Mouse (Mus musculus) Patski (cell line): ENCODE results near the gene Leng1. TPM values are rescaled to one million over a fixed set of nuclear protein-coding genes. Genes with fewer than 3 reads are reported as not detected.

ENCODE experiments used
- ATAC-seq: fragments of 100-300 bp; one replicate; pipeline ENCODE4 v1.8.0; 2021
- CTCF ChIA-PET: fragments of 350-600 bp; sonication (Branson Sonifier 250); formaldehyde crosslinking; loops from one replicate; lab custom pipeline; 2022; ENCODE audit warnings: inconsistent platforms; lab: Charles Lee
- POLR2A ChIA-PET: fragments of 350-600 bp; sonication (Branson Sonifier 250); formaldehyde crosslinking; loops from one replicate; lab custom pipeline; 2022; ENCODE audit warnings: antibody characterized with exemption, inconsistent platforms; lab: Charles Lee
- DNase-seq: peaks from one replicate; pipeline ENCODE4 v3.0.0-alpha.2; 2011; ENCODE audit warnings: low read depth, low spot score
- H3K27me3 ChIP-seq: fragments of 371-371 bp; one replicate; pipeline ENCODE4 v1.5.1; 2021
- CTCF ChIP-seq: fragments of 100-300 bp; IDR thresholded peaks from one replicate; pipeline ENCODE4 v1.5.1; 2021
- in situ Hi-C: fragments of 300-500 bp; cut with MboI; formaldehyde crosslinking; loops from 3 replicates; pipeline ENCODE4 v1.11.1; 2018; ENCODE audit warnings: low pct_unique_long_range_greater_than_20kb, mixed read lengths
- polyA plus RNA-seq: library from polyadenylated mRNA; unstranded; gene quantifications from one replicate; pipeline ENCODE4 v1.2.3, GENCODE M21; 2021

Gene Leng1
- polyA plus RNA-seq, 1 experiment from 2014 or later: 18.5 TPM

GRCm38 (mm10) chr7:3666921-3667391, 1.3 kb upstream of the Leng1 start:
- TF ChIP-seq CTCF: no peak
- H3K27me3 ChIP-seq: no peaks in the 10 kb centered on the region
- ChIA-PET CTCF (interaction anchor here (1.0 kb wide), 1 partner anchor 804 kb away, joined by 3 read pairs; no protein-coding TSS in a partner anchor), POLR2A (no interaction called here)
- no peak for DNase-seq
- ATAC-seq: no peak
- in situ Hi-C loops: no loop called here

DNA sequence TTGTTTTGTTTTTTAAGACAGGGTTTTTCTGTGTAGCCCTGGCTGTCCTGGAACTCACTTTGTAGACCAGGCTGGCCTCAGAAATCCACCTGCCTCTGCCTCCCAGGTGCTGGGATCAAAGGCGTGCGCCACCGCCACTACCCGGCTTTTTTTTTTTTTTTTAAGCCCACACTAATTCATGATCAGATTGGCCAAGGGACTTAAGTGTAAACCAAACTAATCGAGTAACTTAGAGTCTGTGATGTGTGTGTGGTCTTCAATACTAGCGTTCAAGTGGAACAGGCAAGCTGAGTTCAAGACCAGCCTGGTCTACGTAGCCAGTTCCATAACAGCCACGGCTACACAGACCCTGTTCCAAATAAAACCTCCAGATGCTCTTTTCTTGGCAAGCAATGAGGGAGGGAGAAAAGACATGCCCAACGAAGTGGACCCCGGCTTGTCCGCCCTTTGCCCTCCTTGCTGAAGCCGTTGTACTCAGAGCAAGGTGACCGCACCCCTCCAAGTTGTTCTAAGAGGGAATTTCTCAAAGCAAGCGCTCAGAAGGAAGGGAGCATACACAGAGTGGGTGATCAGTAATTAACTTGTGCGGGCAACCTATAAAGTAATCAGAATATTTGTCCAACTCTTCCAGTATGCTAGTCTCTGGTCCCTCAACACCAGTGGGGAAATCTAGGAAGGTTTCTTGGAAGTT, 971 bp downstream of the Leng1 start:
- no peak for TF ChIP-seq CTCF
- peak; percentile 17 for ATAC-seq
- no peak for DNase-seq
- POLR2A ChIA-PET: interaction anchor here (0.7 kb wide), 2 partner anchors 27 to 46 kb away, joined by 3 read pairs; no protein-coding TSS in a partner anchor
- in situ Hi-C loops: no loop called here
- CTCF ChIA-PET: interaction anchor here (1.0 kb wide), 1 partner anchor 21 kb away, joined by 3 read pairs; no protein-coding TSS in a partner anchor
- H3K27me3 ChIP-seq: no peaks in the 10 kb centered on the region

DNA sequence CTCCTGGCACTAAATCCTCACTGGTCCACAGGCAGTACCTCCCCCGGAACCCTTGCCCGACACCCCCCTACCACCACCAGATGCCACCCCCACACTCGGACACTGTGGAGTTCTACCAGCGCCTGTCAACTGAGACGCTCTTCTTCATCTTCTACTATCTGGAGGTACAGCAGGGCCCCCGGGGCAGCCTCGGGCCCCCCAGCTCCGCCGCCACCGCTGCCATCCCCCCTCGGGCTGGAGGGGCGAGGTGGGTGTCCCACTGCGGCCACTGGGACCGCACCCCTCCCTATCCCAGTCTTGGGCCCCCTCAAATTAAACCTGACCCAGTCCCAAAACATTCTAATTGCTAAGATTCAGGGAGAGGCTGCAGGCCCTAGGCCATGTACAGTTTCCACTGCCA, 7.1 kb downstream of the Leng1 start:
- ATAC-seq: no peak
- TF ChIP-seq CTCF: no peak

DNA sequence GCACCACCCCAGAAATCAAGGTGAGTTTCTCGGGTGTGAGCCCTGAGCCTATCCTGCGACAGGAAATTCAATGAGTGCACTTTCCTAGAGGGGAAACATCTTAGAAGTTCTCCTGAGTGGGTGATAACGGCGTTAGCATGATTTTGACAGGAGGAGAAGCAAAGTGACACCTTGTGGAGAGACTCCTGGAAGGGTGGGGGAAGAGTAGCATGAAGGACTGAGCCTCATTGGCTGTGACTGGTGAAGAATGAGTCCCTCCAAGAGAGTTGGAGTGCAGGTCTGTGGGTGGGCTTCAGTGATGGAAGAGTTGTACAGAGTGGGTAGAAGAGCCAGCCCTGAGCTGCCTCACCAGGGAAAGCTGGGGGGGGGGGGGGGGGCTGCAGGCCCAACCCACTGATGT, 8.7 kb downstream of the Leng1 start:
- DNase-seq (no peak), ATAC-seq (no peak)
- CTCF ChIA-PET: interaction anchor here (2.2 kb wide), 1 partner anchor 18 kb away, joined by 6 read pairs; no protein-coding TSS in a partner anchor
- no peaks in the 10 kb centered on the region for H3K27me3 ChIP-seq
- in situ Hi-C loops: no loop called here
- POLR2A ChIA-PET: no interaction called here
- no peak for TF ChIP-seq CTCF

More for the DNA sequence above, 7.1 kb downstream of the Leng1 start:
- POLR2A ChIA-PET: interaction anchor here (1.2 to 1.6 kb wide), 3 partner anchors 12 to 35 kb away, joined by 3 to 7 read pairs (median 4); partner anchors contain the start of genes Cnot3 and Mboat7
- no peak for DNase-seq
- in situ Hi-C loops: no loop called here
- CTCF ChIA-PET: interaction anchor here (0.8 to 2.2 kb wide), 3 partner anchors 9 to 17 kb away, joined by 3 to 10 read pairs (median 6); no protein-coding TSS in a partner anchor
- no peaks in the 10 kb centered on the region for H3K27me3 ChIP-seq

DNA sequence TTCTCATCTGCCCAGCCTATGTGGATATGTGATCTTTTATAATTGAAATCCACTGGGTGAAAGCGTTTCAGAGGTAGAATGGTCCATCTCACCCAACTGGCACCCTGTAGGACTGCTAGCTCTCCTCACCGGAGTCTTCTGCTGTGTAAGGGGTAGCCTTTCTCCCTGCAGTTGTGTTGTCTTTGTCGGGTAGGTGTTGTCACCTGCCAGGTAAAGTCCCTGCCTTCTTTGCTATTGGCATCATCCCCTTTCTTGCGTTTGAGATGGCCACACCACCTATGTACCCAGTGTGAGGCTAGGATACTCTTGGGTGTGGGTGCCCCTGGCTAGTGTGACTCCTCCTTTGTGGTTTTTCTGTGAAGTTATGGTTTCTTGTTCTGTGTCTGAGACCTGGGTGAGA, 19.0 kb downstream of the Leng1 start:
- H3K27me3 ChIP-seq: no peaks in the 10 kb centered on the region
- in situ Hi-C loops: no loop called here
- no peak for TF ChIP-seq CTCF
- DNase-seq: no peak
- ATAC-seq: no peak
- CTCF ChIA-PET: no interaction called here
- POLR2A ChIA-PET: interaction anchor here (0.9 to 2.0 kb wide), 3 partner anchors 9 to 47 kb away, joined by 4 to 6 read pairs (median 5); partner anchors contain the start of genes Mboat7 and Tsen34

DNA sequence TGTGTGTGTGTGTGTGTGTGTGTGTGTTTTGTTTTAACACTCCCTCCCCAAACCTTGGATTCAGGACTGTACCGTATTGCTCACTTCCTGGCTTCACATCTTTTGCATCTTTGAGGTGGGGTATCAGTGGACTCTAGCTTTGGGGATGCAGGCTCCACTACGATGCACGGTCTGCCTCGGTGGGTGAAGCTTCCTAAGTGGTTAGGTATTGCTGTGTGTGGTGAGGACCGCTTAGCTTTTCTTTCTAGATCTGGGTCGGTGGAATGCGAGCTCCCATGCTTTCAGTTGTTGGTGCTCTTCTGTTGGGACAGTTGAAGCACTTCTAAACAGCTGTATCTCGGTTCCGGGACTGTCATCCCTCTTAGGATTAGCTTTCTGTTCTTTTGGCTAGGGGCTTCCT, 19.5 kb downstream of the Leng1 start:
- TF ChIP-seq CTCF: no peak
- in situ Hi-C loops: no loop called here
- ChIA-PET CTCF (interaction anchor here (0.8 to 1.2 kb wide), 2 partner anchors 17 to 30 kb away, joined by 3 to 4 read pairs; partner anchors contain the start of gene Ndufa3), POLR2A (interaction anchor here (0.6 to 2.0 kb wide), 4 partner anchors 9 to 49 kb away, joined by 3 to 6 read pairs (median 4); partner anchors contain the start of genes Mboat7 and Tsen34)
- H3K27me3 ChIP-seq: no peaks in the 10 kb centered on the region
- ATAC-seq: no peak
- no peak for DNase-seq

- H3K27me3 ChIP-seq: no peaks in the 10 kb centered on the region
- ChIA-PET CTCF (interaction anchor here (0.8 to 3.5 kb wide), 5 partner anchors 12 to 44 kb away, joined by 3 to 15 read pairs (median 4); partner anchors contain the start of gene Ndufa3), POLR2A (interaction anchor here (0.6 to 2.0 kb wide), 13 partner anchors 9 to 197 kb away, joined by 3 to 10 read pairs (median 4); partner anchors contain the start of genes Mboat7 and Tsen34)
- in situ Hi-C loops: no loop called here
- DNase-seq: no peak
- TF ChIP-seq CTCF: no peak
- peak; percentile 13 for ATAC-seq
These were observed 20.1 kb downstream of the Leng1 start for GRCm38 (mm10) chr7:3645488-3646025.

DNA sequence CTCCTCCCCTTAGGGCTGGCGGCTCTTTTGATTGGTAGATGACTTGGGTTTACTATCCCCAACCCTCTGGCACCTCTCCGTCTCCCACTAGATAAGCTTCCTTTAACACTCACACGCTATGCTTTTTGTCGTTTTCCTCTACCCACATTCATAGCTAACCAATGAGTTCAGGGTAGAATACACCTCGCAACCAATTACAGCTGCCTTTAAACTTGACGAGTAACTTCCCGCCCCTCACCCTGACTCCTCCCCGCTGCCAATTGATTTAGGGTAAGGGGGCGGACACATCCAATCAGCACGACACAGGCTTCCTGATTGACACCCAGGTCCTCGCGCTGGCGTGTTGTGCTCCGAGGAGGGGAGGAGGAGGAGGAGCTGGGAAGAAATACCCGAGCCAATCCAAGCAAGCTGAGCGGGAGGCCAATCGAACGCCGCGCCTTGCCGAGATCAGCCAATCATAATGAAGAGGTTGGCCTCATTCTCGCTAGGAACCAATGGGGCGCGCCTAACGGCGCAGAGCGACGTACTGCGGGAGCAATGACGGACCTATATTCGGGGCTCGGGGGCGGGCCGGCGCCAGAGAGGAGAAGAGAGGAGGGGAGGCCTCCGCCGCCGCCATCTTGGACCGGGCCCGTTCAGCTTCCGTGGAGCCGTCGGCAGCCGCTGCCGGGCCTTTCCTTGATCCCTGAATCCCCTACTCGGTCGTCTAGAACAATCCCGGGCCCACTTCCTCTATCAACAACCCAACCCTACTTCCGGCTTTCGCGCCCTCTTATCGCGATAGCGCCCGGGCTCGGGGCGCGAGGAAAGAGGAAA, 20.8 kb downstream of the Leng1 start, which contains the start of gene Cnot3:
Cnot3 (plus strand) TSS at position 597 of the 816 bp plus-strand sequence.
- ChIA-PET POLR2A (interaction anchor here (0.7 to 2.0 kb wide), 11 partner anchors 8 to 197 kb away, joined by 3 to 10 read pairs (median 5); partner anchors contain the start of genes Mboat7 and Tsen34), CTCF (interaction anchor here (0.8 to 3.5 kb wide), 6 partner anchors 11 to 43 kb away, joined by 3 to 15 read pairs (median 4); partner anchors contain the start of gene Ndufa3)
- in situ Hi-C loops: no loop called here
- peak; percentile 98 for DNase-seq
- no peaks in the 10 kb centered on the region for H3K27me3 ChIP-seq
- TF ChIP-seq CTCF: no peak
- peak; percentile 98 for ATAC-seq

DNA sequence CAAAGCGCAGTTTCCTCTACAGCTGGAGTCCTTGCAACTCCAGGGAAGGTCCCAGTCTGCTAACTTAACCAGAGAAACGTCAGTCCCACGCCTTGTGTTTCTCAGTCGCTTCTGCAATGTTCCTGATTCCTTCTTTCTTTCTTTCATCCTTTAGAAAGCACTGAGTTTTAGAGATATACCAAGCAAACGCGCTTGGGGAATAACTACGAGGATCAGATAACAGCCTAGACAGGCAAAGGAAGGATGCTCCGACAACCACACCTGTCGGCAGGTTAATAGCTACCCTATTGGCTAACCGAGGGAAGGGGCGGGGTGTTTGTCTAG, 21.3 kb downstream of the Leng1 start:
- ChIA-PET POLR2A (interaction anchor here (1.5 to 1.9 kb wide), 2 partner anchors 14 to 19 kb away, joined by 7 to 10 read pairs; no protein-coding TSS in a partner anchor), CTCF (interaction anchor here (0.8 to 3.5 kb wide), 3 partner anchors 11 to 21 kb away, joined by 3 to 15 read pairs (median 5); no protein-coding TSS in a partner anchor)
- TF ChIP-seq CTCF: no peak
- in situ Hi-C loops: no loop called here
- DNase-seq (no peak), ATAC-seq (no peak)
- H3K27me3 ChIP-seq: no peaks in the 10 kb centered on the region
